Mouse (Mus musculus) right cerebral cortex, postnatal 36 days (tissue): Measurements from ENCODE around the gene Mfsd14a.
"Not testable (repeated sequence)": the region's sequence is repeated elsewhere in the genome, so short reads cannot be mapped to it uniquely, and the experiment has no call there.

Experiments used
- DNase-seq, 2 experiments: peaks; one replicate each; pipeline ENCODE4 v3.0.0; 2022; ENCODE audit warnings: low spot score in 2 of 2, mixed read lengths in 1 of 2

Mfsd14a gene

GRCm38 (mm10) chr3:116662463-116662863 is at the start of gene Mfsd14a:
Gene Mfsd14a (minus strand): TSS chr3:116662677.
- peak; percentile 96 for DNase-seq

DNA sequence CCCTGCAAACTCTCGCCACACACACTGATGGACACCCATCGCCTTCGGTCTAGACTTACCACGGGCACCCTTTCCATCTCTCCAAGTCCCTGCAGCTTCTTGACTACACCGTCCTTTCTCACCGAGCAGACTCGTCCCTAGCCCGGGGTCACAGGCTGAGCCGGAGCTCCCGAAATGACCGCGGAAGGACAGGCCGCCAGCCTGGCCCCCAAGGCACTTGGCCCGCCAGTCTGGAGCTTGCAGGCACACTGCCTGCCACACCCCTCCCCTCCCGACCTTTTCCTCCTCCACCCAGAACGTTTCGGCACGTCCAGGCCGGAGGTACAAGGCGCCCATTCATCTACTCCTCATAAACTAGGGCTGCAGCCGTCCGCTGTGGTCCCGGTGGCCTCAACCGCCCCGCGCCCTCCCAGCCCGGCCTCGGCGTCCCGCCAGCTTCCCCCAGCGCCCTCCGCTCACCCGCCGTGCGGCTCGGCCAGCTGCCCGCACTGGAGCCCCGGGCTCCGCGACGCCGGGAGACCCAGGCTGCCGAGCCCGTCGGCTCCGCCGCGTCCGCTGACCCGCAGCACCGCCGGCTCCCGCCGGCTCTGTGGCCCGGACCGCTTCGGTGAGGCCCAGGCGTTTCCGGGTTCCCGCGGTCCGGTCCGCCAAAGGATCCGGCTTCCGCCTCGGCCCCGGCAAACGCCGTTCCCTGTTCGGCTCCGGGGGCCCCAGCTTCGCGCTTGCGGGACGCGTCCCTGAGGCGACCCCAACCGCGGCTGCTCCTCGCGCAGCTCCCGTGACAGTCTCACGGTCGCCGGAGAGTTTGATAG is 49.4 kb upstream of the Mfsd14a start:
- peak; percentile 50 to 55 for DNase-seq

- no peak for DNase-seq
Observed at GRCm38 (mm10) chr3:116710941-116711340, 48.5 kb upstream of the Mfsd14a start.

DNA sequence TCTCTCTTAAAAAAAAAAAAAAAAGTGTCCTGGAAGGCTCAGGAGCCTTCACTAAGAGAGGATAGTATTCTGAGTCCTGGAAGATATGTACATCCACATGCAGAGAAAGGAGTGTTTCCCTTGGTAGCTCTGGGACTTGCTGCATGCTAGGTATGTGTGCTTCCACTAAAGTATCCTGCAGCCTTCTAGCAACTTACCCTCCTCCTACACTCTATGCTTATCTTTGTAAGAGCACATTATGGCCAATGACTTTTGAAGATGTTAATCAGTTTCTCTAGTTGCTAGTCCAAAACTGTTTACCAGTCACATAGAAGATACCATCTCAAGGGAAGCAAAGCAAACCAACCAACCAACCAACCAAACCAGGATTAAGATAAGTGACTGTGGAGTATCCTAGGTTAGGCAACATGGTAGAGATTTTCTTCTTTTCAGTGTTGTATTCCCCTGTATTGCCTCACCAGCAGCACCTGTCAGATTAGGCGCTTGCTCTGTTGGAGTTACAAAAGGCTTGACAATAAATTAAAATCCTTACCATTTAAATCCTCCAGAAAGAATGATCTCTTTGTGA is 43.2 kb upstream of the Mfsd14a start:
- DNase-seq = no peak

- DNase-seq = no peak
Observed at GRCm38 (mm10) chr3:116703835-116704234, 41.4 kb upstream of the Mfsd14a start.

DNA sequence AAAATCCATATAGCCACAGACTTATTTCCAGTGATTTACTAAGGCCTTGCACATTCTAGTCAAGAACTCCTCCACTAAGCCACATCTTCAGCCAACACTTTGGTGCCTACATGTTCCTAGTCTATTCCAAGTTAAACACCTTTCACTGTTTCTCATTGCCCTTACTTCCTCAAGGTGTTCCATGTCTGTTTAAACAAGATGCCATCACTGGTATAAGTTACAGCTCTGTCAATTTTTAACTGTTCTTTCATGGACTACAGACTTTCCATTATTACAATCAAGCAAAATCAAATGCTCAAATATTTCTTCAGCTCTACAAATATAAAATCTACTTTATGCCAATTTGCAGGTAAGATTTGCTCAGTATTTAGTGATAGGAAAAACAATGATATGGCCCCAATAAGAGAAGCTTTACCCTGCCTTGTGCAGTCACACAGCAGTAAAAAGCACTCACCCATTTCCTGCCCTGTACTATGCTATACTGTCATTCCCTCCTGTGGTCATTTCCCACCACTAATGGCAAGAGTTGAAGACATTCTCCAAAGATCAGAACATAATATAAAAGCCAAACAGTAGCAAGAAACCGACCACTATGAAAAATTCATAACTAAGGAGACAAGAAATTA is 40.3 kb upstream of the Mfsd14a start:
- no peak for DNase-seq

DNA sequence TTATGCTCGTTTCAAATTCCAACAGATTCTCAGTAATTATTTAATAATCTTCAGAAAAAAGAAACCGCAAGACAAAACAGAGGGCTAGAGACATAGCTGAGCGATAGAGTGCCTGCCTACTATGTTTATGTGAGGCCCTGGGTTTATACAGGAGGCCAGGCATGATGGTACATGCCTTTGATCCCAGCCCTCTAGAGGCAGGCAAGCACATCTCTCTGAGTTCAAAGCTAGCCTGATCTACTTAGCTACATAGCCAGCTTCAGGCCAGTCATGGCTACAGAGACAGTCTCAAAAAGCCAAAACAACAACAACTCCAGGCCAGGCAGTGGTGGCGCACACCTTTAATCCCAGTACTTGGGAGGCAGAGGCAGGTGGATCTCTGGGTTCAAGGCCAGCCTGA is 39.1 kb upstream of the Mfsd14a start:
- no peak for DNase-seq

GRCm38 (mm10) chr3:116698786-116699185 is 36.3 kb upstream of the Mfsd14a start:
- no peak for DNase-seq

GRCm38 (mm10) chr3:116695666-116695985 is 33.1 kb upstream of the Mfsd14a start:
- no peak for DNase-seq

- no peak for DNase-seq
Observed at GRCm38 (mm10) chr3:116694955-116695665, 32.6 kb upstream of the Mfsd14a start.

DNA sequence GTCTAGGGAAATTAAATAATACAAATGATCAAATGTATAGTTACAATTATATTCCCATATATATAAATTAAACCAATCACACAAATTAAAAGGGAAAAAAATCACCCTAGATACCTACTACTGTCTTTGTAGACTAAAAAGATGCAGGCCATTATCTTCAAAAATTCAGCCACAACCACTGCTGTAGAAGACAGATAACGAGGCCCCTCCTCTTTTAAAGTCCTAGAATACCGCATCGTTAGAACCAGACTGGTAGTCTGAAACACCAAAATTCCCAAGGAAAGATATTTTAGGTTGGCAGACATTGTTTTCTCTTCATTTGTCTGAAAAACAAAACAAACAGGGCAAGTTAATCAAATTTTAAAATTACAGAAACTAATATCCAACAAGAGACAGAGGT is 31.8 kb upstream of the Mfsd14a start:
- DNase-seq = no peak

- DNase-seq = no peak
Observed at GRCm38 (mm10) chr3:116681160-116681559, 18.7 kb upstream of the Mfsd14a start, which contains the start of gene Gm43191. Gene Gm43191 (minus strand): TSS chr3:116681260.

- DNase-seq = not testable (repeated sequence)
Observed at GRCm38 (mm10) chr3:116664281-116664680, 1.8 kb upstream of the Mfsd14a start.

DNA sequence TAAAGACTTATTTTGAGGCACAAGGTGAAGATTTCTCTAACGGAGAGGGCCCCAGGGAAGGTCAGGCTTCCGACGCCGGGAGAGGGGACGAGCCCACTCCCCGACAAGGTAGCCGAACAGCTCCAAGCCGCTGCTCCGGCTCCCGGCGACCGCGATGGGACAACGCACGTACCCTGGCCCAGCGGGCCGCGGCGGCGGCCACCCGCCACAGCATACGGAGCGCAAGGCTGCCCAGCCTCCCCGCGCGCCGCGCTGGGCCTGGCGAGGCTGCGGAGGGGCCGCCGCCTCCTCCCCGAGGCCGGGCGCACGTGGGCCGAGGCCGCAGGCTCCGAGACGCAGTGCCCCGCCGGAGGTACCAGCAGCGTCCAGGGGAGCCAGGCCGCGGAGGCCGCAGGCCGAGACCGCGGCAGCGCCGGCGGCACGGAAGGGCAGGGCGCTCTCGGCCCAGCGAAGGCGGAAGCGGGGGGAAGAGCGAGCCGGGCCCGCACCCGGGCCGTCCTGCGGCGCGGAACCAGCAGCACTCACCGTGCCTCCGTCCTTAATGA is 535 bp downstream of the Mfsd14a start:
- peak in 1 of 2 experiments; percentile 19 for DNase-seq

GRCm38 (mm10) chr3:116661288-116661869 is 1.1 kb downstream of the Mfsd14a start:
- DNase-seq = no peak

DNA sequence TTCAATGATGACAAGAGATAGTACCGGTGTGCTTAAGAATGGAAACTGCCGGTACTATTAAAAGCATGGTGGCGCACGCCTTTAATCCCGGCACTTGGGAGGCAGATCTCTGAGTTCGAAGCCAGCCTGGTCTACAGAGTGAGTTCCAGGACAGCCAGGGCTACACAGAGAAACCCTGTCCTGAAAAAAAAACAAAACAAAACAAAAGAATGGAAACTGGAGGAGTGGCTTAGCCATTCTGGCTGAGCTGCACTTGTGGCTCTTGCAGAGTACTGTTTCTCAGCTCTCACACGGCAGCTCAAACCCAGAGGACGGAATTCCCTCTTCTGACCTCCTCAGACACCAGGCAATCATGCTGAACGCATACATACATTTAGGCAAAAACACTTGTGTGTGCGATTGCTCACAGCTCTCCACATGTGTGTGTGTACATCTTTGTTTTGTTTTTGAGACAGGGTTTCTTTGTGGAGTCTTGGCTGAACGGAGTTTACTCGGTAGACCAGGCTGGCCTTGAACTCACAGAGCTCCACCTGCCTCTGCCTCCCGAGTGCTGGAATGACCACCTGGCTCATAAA is 2.5 kb downstream of the Mfsd14a start:
- DNase-seq = no peak

- no peak for DNase-seq
Observed at GRCm38 (mm10) chr3:116658928-116659565, 3.4 kb downstream of the Mfsd14a start.

GRCm38 (mm10) chr3:116656184-116656965 is 6.1 kb downstream of the Mfsd14a start:
- DNase-seq = no peak

DNA sequence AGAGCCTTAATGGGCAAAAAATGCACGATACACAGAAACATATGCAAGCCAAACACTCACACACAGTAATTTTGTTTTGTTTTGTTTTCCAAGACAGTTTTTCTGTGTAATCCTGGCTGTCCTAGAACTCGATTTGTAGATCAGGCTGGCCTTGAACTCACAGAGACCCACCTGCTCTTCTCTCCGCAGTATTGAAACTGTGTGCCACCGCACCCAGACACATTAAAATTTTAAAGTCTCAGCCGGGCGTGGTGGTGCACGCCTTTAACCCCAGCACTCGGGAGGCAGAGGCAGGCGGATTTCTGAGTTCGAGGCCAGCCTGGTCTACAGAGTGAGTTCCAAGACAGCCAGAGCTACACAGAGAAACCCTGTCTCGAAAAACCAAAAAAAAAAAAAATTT is 8.4 kb downstream of the Mfsd14a start:
- DNase-seq = not testable (repeated sequence)
